Mouse (Mus musculus) forebrain, embryonic 14.5 days (tissue): ENCODE measurements around the gene Dusp8. TPM values are rescaled to one million over a fixed set of nuclear protein-coding genes. Genes with fewer than 3 reads are reported as not detected.

Source experiments
- ATAC-seq: fragments of 200-750 bp; cut with Nextera tagmentation; 2 replicates; pipeline ENCODE4 v1.8.0; 2017; ENCODE audit warnings: mild to moderate bottlenecking, moderate library complexity
- DNase-seq: peaks from one replicate; pipeline ENCODE4 v3.0.0-alpha.2; 2015; ENCODE audit warnings: low spot score
- H3K27ac ChIP-seq: fragments of 300-500 bp; sonication (generic); 2 replicates; pipeline ENCODE4 v1.5.1; 2014; ENCODE audit warnings: low read depth, mild to moderate bottlenecking, control low read depth, low read length, moderate library complexity
- H3K27me3 ChIP-seq: fragments of 300-500 bp; sonication (generic); replicated peaks from 2 replicates; pipeline ENCODE4 v1.6.1; 2014; ENCODE audit warnings: low read length, control low read depth, mixed read lengths; ENCODE audit not compliant: control insufficient read depth, insufficient read depth
- H3K36me3 ChIP-seq: fragments of 300-500 bp; sonication (generic); 2 replicates; pipeline ENCODE4 v1.6.1; 2014; ENCODE audit warnings: low read length, control low read depth; ENCODE audit not compliant: control insufficient read depth, insufficient read depth
- H3K4me1 ChIP-seq: fragments of 300-500 bp; sonication (generic); 2 replicates; pipeline ENCODE4 v1.6.1; 2014; ENCODE audit warnings: antibody characterized with exemption, low read length, control low read depth; ENCODE audit not compliant: control insufficient read depth, insufficient read depth
- H3K4me2 ChIP-seq: fragments of 300-500 bp; sonication (generic); 2 replicates; pipeline ENCODE4 v1.6.1; 2014; ENCODE audit warnings: mild to moderate bottlenecking, control low read depth, low read length
- H3K4me3 ChIP-seq: fragments of 300-500 bp; sonication (generic); 2 replicates; pipeline ENCODE4 v1.5.1; 2014; ENCODE audit warnings: low read depth, low read length, control low read depth
- H3K9ac ChIP-seq: fragments of 300-500 bp; sonication (generic); 2 replicates; pipeline ENCODE4 v1.6.1; 2014; ENCODE audit warnings: mild to moderate bottlenecking, low read length, control low read depth, moderate library complexity
- H3K9me3 ChIP-seq: fragments of 300-500 bp; sonication (generic); replicated peaks from 2 replicates; pipeline ENCODE4 v1.6.1; 2016; ENCODE audit warnings: low read length, control low read depth, mixed read lengths; ENCODE audit not compliant: control insufficient read depth
- WGBS: fragments of 180-500 bp; shearing (Covaris S2); extraction: QIAGEN DNeasy Blood & Tissue Kit; methylation state at CpG from one replicate; pipeline ENCODE4 v1.1.7; 2014; 5-methylcytosine and 5-hydroxymethylcytosine counted together
- polyA plus RNA-seq: library from polyadenylated mRNA; unstranded; fragments of >200 nt; fragmentation: Nextera tagmentation; extraction: Ambion mirVana; gene quantifications from 2 replicates; pipeline ENCODE4 v1.2.1, GENCODE M21; 2014

The Dusp8 gene
- polyA plus RNA-seq, 1 experiment from 2014 or later = 58.0 TPM

DNA sequence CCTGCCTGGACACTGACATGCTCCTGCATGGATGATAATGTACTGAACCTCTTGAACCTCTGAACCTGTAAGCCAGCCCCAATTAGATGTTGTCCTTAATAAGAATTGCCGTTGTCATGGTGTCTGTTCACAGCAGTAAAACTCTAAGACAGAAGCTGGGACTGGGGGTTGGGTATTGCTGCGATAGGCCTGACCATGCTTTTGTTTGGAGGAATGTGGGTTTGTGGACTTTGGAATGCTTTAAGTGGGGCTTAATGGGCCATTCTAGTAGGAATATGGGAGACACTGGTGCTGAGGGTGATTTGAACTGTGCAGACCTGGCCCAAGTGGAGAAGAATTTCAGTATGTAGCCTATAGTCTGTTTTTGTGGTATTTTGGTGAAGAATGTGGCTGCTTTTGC lies 50.3 kb downstream of the Dusp8 start:
- 0 out of 2 replicates have a peak, but pooled peaks cover 3% of the 10 kb centered on the region for H3K36me3 ChIP-seq
- WGBS = 8% methylated on average over 2 of the region's 2 CpGs
- DNase-seq (no peak), ATAC-seq (no peak)
- H3K9ac ChIP-seq = no peak overlapping the region
- no peak overlapping the region for H3K4me2 ChIP-seq
- no peak overlapping the region for H3K4me3 ChIP-seq
- H3K27me3 ChIP-seq = no peaks in the 10 kb centered on the region
- H3K9me3 ChIP-seq = no peaks in the 10 kb centered on the region
- no peak overlapping the region for H3K27ac ChIP-seq
- H3K4me1 ChIP-seq = no peaks in the 10 kb centered on the region

DNA sequence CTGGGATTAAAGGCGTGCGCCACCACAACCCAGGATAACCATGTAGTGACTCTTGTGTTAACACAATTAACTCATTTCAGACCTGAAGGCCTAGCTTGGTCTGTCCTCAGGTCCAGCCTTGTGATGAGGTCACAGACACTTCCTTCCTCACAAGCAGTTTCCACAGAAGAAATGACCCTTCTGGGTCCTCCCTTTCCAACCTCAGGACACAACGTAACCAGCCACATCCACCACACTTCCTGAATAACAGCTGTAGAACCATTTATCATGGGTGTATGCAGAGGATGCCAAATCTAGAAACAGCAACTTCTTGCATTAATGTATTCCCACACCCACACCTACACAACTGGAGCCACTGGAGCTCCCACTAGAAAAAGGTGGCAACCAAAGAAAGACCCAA lies 54.9 kb downstream of the Dusp8 start:
- DNase-seq = no peak
- Histone ChIP-seq H3K27ac (no peak overlapping the region), H3K9me3 (no peaks in the 10 kb centered on the region), H3K4me1 (no peaks in the 10 kb centered on the region), H3K27me3 (no peaks in the 10 kb centered on the region), H3K4me3 (no peak overlapping the region), H3K4me2 (no peak overlapping the region), H3K36me3 (0 out of 2 replicates have a peak, but pooled peaks cover 3% of the 10 kb centered on the region), H3K9ac (no peak overlapping the region)
- WGBS = 93% methylated on average over 3 of the region's 3 CpGs
- ATAC-seq = no peak

DNA sequence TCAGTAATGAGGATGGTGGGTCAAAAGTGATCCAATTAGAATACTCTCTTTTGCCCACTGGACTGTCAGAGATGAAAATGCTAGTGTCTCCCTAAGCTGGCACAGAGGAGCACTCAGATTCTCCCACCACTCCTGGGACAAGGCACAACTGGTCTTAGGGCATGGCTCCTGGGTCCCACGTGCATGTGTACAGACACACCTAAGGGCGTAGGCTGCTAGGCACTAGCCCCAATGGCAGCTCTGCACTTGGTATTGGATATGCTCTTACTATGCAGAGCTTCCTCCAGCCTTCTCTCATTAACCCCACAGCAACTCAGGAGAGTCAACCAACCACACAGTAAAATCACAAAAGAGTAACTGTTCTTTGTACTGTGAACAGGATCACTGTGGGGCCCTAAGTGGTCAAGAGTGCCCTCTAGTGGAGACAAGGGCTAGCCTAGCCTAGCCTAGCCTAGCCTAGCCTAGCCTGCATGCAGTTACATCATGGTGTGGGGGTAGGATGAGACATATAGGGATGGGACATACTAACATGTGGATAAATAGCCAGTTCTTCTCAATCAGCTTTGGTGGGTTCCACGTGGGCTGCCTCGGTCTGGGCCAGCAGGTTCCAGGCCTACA lies 58.0 kb downstream of the Dusp8 start:
- ATAC-seq = peak; percentile 74
- Histone ChIP-seq H3K9ac (no peak overlapping the region), H3K27me3 (no peaks in the 10 kb centered on the region), H3K4me3 (no peak overlapping the region), H3K27ac (no peak overlapping the region), H3K4me2 (no peak overlapping the region), H3K4me1 (no peaks in the 10 kb centered on the region), H3K9me3 (no peaks in the 10 kb centered on the region), H3K36me3 (0 out of 2 replicates have a peak, but pooled peaks cover 3% of the 10 kb centered on the region)
- 72% methylated on average over 4 of the region's 4 CpGs for WGBS
- peak; percentile 55 for DNase-seq

DNA sequence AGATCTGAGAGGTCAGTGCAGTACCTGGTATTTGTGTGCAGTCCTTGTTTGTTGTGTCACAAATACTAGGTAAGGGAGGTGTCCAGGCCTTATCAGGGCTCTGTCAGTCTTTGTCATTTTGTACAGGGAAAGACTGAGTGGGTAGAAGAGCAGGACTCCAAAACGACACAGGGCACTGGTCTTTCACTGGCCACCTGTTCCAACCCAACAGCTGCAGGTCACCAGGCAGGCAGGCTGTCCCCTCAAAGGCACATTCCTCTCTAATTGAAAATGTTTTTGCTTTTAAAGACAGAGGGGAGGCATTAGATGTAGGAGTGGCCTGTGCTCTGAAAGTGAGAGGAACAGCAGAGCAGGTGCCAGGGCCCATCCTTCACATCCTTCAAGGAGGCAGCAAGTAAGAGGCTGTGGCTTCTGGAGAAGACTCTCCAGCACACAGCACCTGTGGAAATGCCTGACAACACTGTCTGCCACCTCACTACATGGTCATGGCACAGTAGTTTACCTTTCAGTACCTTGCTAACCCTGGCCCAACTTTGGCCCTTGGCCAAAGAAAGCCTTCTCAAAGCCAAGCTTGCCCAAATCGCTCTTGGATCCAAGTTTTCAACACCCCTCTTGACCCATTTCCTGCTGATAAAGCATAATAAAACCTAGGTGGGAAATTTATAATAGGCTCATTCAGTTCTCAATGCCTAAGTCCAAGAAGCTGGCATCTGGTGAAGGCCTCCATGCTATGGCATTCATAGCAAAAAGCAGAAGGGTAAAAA lies 60.4 kb downstream of the Dusp8 start:
- Histone ChIP-seq H3K4me3 (no peak overlapping the region), H3K4me2 (no peak overlapping the region), H3K9me3 (no peaks in the 10 kb centered on the region), H3K4me1 (no peaks in the 10 kb centered on the region), H3K36me3 (no peaks in the 10 kb centered on the region), H3K27ac (no peak overlapping the region), H3K27me3 (no peaks in the 10 kb centered on the region), H3K9ac (no peak overlapping the region)
- 76% methylated on average over 2 of the region's 2 CpGs for WGBS
- ATAC-seq (no peak), DNase-seq (no peak)

DNA sequence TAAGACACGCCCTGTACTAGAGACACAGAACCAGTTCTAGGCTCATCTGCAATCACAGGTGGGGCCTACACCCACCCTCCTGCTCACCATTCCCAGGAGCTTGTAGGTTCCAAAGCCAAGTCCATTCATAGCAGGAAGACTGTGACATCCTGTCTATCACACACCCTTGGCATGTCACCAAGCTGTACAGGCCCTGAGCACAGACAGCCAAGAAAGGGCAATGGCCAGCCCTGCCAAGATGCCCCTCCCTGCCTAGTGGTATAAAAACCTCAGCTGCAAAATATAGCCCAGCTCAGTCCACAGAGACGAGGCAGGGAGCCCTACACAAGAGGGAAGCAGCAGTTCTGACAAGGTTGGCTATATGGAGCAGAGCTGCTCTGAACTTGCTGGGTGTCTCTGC lies 61.4 kb downstream of the Dusp8 start:
- no peak overlapping the region for H3K27ac ChIP-seq
- H3K36me3 ChIP-seq = no peaks in the 10 kb centered on the region
- no peak overlapping the region for H3K4me3 ChIP-seq
- ATAC-seq = no peak
- DNase-seq = no peak
- no peak overlapping the region for H3K4me2 ChIP-seq
- H3K27me3 ChIP-seq = no peaks in the 10 kb centered on the region
- 79% methylated on average over 2 of the region's 2 CpGs for WGBS
- no peak overlapping the region for H3K9ac ChIP-seq
- H3K4me1 ChIP-seq = no peaks in the 10 kb centered on the region
- no peaks in the 10 kb centered on the region for H3K9me3 ChIP-seq

DNA sequence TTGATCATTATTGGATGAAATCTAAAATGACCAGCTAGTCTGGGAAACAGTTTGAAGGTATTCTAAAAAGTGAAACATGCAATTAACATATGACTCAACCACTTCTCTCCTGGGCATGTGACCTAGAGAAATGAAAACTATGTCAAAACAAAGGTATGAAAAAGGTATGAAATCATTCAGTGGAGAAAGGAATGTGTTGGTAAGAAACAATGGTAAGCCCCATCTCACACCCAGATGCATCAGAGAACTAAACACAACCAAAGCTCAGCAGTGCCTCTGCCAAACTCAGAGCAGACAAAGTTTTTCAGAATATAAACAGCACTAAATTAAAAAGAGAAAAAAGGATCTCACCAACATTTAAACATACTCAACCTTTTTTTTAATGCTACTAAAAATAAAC lies 65.6 kb downstream of the Dusp8 start:
- ATAC-seq = no peak
- Histone ChIP-seq H3K27ac (no peak overlapping the region), H3K9me3 (no peaks in the 10 kb centered on the region), H3K4me2 (no peak overlapping the region), H3K4me1 (no peaks in the 10 kb centered on the region), H3K4me3 (no peak overlapping the region), H3K9ac (no peak overlapping the region), H3K27me3 (no peaks in the 10 kb centered on the region), H3K36me3 (no peaks in the 10 kb centered on the region)
- no peak for DNase-seq

Other genes starting within 250 kb of the Dusp8 start
- gene Tollip, start 177.3 kb downstream of the Dusp8 start, polyA plus RNA-seq = 74.0 and 87.3 TPM in 2 replicates
- gene Brsk2, start 146.1 kb downstream of the Dusp8 start, polyA plus RNA-seq = 20.8 and 21.7 TPM in 2 replicates
- gene Mob2, start 34.8 kb downstream of the Dusp8 start, polyA plus RNA-seq = 53.6 and 57.9 TPM in 2 replicates
- not detected in 2 replicates for gene Gm45618, start 24.9 kb upstream of the Dusp8 start, polyA plus RNA-seq
- gene Gm39115, start 40.2 kb upstream of the Dusp8 start, polyA plus RNA-seq = not detected in 2 replicates
- gene Gm45337, start 48.8 kb upstream of the Dusp8 start, polyA plus RNA-seq = not detected in 2 replicates
- not detected in 2 replicates for gene Gm29735, start 61.3 kb upstream of the Dusp8 start, polyA plus RNA-seq
- not detected in 2 replicates for gene Gm4553, start 69.9 kb upstream of the Dusp8 start, polyA plus RNA-seq
- gene Krtap5-2, start 80.2 kb upstream of the Dusp8 start, polyA plus RNA-seq = not detected in 2 replicates
- gene Gm10153, start 94.5 kb upstream of the Dusp8 start, polyA plus RNA-seq = not detected in 2 replicates
- not detected in 2 replicates for gene Krtap5-3, start 105.5 kb upstream of the Dusp8 start, polyA plus RNA-seq
- not detected in 2 replicates for gene Gm7579, start 116.0 kb upstream of the Dusp8 start, polyA plus RNA-seq
- gene Krtap5-5, start 134.1 kb upstream of the Dusp8 start, polyA plus RNA-seq = not detected in 2 replicates
- gene Gm40460, start 145.2 kb upstream of the Dusp8 start, polyA plus RNA-seq = not detected in 2 replicates
- gene Gm2431, start 162.5 kb upstream of the Dusp8 start, polyA plus RNA-seq = not detected in 2 replicates
- gene Gm4559, start 178.5 kb upstream of the Dusp8 start, polyA plus RNA-seq = not detected in 2 replicates
- gene Krtap5-1, start 201.3 kb upstream of the Dusp8 start, polyA plus RNA-seq = not detected in 2 replicates
- not detected in 2 replicates for gene Krtap5-4, start 207.7 kb upstream of the Dusp8 start, polyA plus RNA-seq